Mouse (Mus musculus): ENCODE measurements around the gene Tubgcp3. TPM values are rescaled to one million over a fixed set of nuclear protein-coding genes. Genes with fewer than 3 reads are reported as not detected.
"Not testable (repeated sequence)": the region's sequence is repeated elsewhere in the genome, so short reads cannot be mapped to it uniquely, and the experiment has no call there.

Gene Tubgcp3
- polyA plus RNA-seq, 1 experiment from 2014 or later: 56.1 TPM

GRCm38 (mm10) chr8:12635366-12635765 lies 36.7 kb downstream of the Tubgcp3 start:
- Histone ChIP-seq H3K4me2 (replicated peaks) (no peak overlapping the region), H3K27me3 (no peaks in the 10 kb centered on the region), H3K27ac (replicated peaks) (no peak overlapping the region), H3K4me1 (no peaks in the 10 kb centered on the region), H3K4me3 (no peak overlapping the region), H3K36me3 (peaks cover 79% of the 10 kb centered on the region), H3K9ac (replicated peaks) (no peak overlapping the region), H3K9me3 (no peaks in the 10 kb centered on the region)
- no peak for ATAC-seq (ENCODE audit: low FRiP score, low read depth)
- 90% methylated on average over 2 of the region's 2 CpGs for WGBS

GRCm38 (mm10) chr8:12629079-12629478 lies 43.0 kb downstream of the Tubgcp3 start:
- H3K27me3 ChIP-seq: no peaks in the 10 kb centered on the region
- H3K4me3 ChIP-seq: no peak overlapping the region
- 45% methylated on average over 3 of the region's 3 CpGs for WGBS
- H3K36me3 ChIP-seq: peaks cover 57% of the 10 kb centered on the region
- H3K9me3 ChIP-seq: no peaks in the 10 kb centered on the region
- no peak overlapping the region for H3K27ac ChIP-seq (replicated peaks)
- no peak overlapping the region for H3K9ac ChIP-seq (replicated peaks)
- H3K4me1 ChIP-seq: peaks cover 4% of the 10 kb centered on the region; the same call in 1 of the 2 replicates
- ATAC-seq (ENCODE audit: low FRiP score, low read depth): no peak
- H3K4me2 ChIP-seq (replicated peaks): no peak overlapping the region

- no peak overlapping the region for H3K27ac ChIP-seq (replicated peaks)
- ATAC-seq (ENCODE audit: low FRiP score, low read depth): no peak
- no peak overlapping the region for H3K4me2 ChIP-seq (replicated peaks)
- no peaks in the 10 kb centered on the region for H3K9me3 ChIP-seq
- peaks cover 67% of the 10 kb centered on the region for H3K36me3 ChIP-seq
- peaks cover 4% of the 10 kb centered on the region; the same call in 1 of the 2 replicates for H3K4me1 ChIP-seq
- H3K4me3 ChIP-seq: no peak overlapping the region
- no peak overlapping the region for H3K9ac ChIP-seq (replicated peaks)
- WGBS: 84% methylated on average over 5 of the region's 5 CpGs
- H3K27me3 ChIP-seq: no peaks in the 10 kb centered on the region
Measured at GRCm38 (mm10) chr8:12625890-12626289, 46.2 kb downstream of the Tubgcp3 start.

- Histone ChIP-seq H3K27ac (replicated peaks) (no peak overlapping the region), H3K27me3 (no peaks in the 10 kb centered on the region), H3K36me3 (peaks cover 65% of the 10 kb centered on the region), H3K9ac (replicated peaks) (no peak overlapping the region), H3K4me3 (no peak overlapping the region), H3K4me2 (replicated peaks) (no peak overlapping the region), H3K9me3 (no peaks in the 10 kb centered on the region), H3K4me1 (peaks cover 4% of the 10 kb centered on the region; the same call in 1 of the 2 replicates)
- WGBS: 92% methylated on average over 18 of the region's 18 CpGs
- no peak for ATAC-seq (ENCODE audit: low FRiP score, low read depth)
Measured at GRCm38 (mm10) chr8:12621550-12622222, 50.4 kb downstream of the Tubgcp3 start.

GRCm38 (mm10) chr8:12617369-12617768 lies 54.7 kb downstream of the Tubgcp3 start:
- WGBS: 83% methylated on average over 3 of the region's 3 CpGs
- not testable (repeated sequence) for H3K4me3 ChIP-seq
- H3K36me3 ChIP-seq: peaks cover 62% of the 10 kb centered on the region

GRCm38 (mm10) chr8:12613201-12613600 lies 58.8 kb downstream of the Tubgcp3 start:
- Histone ChIP-seq H3K4me1 (0 out of 2 replicates have a peak, but pooled peaks cover 12% of the 10 kb centered on the region), H3K36me3 (peaks cover 27% of the 10 kb centered on the region), H3K27ac (replicated peaks) (no peak overlapping the region), H3K4me3 (no peak overlapping the region), H3K4me2 (replicated peaks) (no peak overlapping the region), H3K27me3 (peaks cover 6% of the 10 kb centered on the region; the same call in 1 of the 2 replicates), H3K9me3 (no peaks in the 10 kb centered on the region), H3K9ac (replicated peaks) (no peak overlapping the region)
- ATAC-seq (ENCODE audit: low FRiP score, low read depth): no peak
- 70% methylated on average over 7 of the region's 7 CpGs for WGBS

More at GRCm38 (mm10) chr8:12617369-12617768, 54.7 kb downstream of the Tubgcp3 start:
- H3K4me1 ChIP-seq; H3K4me2 ChIP-seq (replicated peaks); H3K9me3 ChIP-seq; H3K27ac ChIP-seq (replicated peaks); ATAC-seq (ENCODE audit: low FRiP score, low read depth); H3K9ac ChIP-seq (replicated peaks); H3K27me3 ChIP-seq: not testable (repeated sequence)

GRCm38 (mm10) chr8:12609752-12610449 lies 62.1 kb downstream of the Tubgcp3 start:
- Histone ChIP-seq H3K4me2 (replicated peaks) (no peak overlapping the region), H3K36me3 (peaks cover 11% of the 10 kb centered on the region), H3K9ac (replicated peaks) (no peak overlapping the region), H3K4me1 (0 out of 2 replicates have a peak, but pooled peaks cover 12% of the 10 kb centered on the region), H3K4me3 (no peak overlapping the region), H3K9me3 (no peaks in the 10 kb centered on the region), H3K27ac (replicated peaks) (no peak overlapping the region), H3K27me3 (peaks cover 12% of the 10 kb centered on the region)
- 57% methylated on average over 12 of the region's 12 CpGs for WGBS
- ATAC-seq (ENCODE audit: low FRiP score, low read depth): no peak

GRCm38 (mm10) chr8:12608810-12609209 lies 63.2 kb downstream of the Tubgcp3 start:
- WGBS: 79% methylated on average over 10 of the region's 10 CpGs
- no peak for ATAC-seq (ENCODE audit: low FRiP score, low read depth)
- peaks cover 5% of the 10 kb centered on the region; the same call in 1 of the 2 replicates for H3K36me3 ChIP-seq
- no peak overlapping the region for H3K9ac ChIP-seq (replicated peaks)
- H3K27me3 ChIP-seq: peaks cover 19% of the 10 kb centered on the region
- 0 out of 2 replicates have a peak, but pooled peaks cover 12% of the 10 kb centered on the region for H3K4me1 ChIP-seq
- H3K4me3 ChIP-seq: no peak overlapping the region
- H3K4me2 ChIP-seq (replicated peaks): no peak overlapping the region
- no peaks in the 10 kb centered on the region for H3K9me3 ChIP-seq
- H3K27ac ChIP-seq (replicated peaks): no peak overlapping the region

GRCm38 (mm10) chr8:12607223-12607622 lies 64.8 kb downstream of the Tubgcp3 start:
- 27% methylated on average over 6 of the region's 6 CpGs for WGBS
- Histone ChIP-seq H3K9me3 (no peaks in the 10 kb centered on the region), H3K4me1 (0 out of 2 replicates have a peak, but pooled peaks cover 9% of the 10 kb centered on the region), H3K27ac (replicated peaks) (no peak overlapping the region), H3K4me3 (no peak overlapping the region), H3K9ac (replicated peaks) (no peak overlapping the region), H3K4me2 (replicated peaks) (no peak overlapping the region), H3K27me3 (peaks cover 22% of the 10 kb centered on the region), H3K36me3 (no peaks in the 10 kb centered on the region)
- ATAC-seq (ENCODE audit: low FRiP score, low read depth): peak; percentile 52; the same call in 1 of the 2 replicates

- ATAC-seq (ENCODE audit: low FRiP score, low read depth): no peak
- H3K4me2 ChIP-seq (replicated peaks): no peak overlapping the region
- H3K4me1 ChIP-seq: 0 out of 2 replicates have a peak, but pooled peaks cover 3% of the 10 kb centered on the region
- no peak overlapping the region for H3K27ac ChIP-seq (replicated peaks)
- H3K36me3 ChIP-seq: no peaks in the 10 kb centered on the region
- H3K9me3 ChIP-seq: no peaks in the 10 kb centered on the region
- no peak overlapping the region for H3K9ac ChIP-seq (replicated peaks)
- 88% methylated on average over 5 of the region's 5 CpGs for WGBS
- H3K4me3 ChIP-seq: no peak overlapping the region
- H3K27me3 ChIP-seq: no peaks in the 10 kb centered on the region
Measured at GRCm38 (mm10) chr8:12583785-12584184, 88.3 kb downstream of the Tubgcp3 start.

- not testable (repeated sequence) for H3K36me3 ChIP-seq; ATAC-seq (ENCODE audit: low FRiP score, low read depth); H3K9me3 ChIP-seq; H3K4me1 ChIP-seq; H3K4me3 ChIP-seq; H3K27ac ChIP-seq (replicated peaks); H3K4me2 ChIP-seq (replicated peaks); H3K9ac ChIP-seq (replicated peaks)
- 0 out of 2 replicates have a peak, but pooled peaks cover 10% of the 10 kb centered on the region for H3K27me3 ChIP-seq
- WGBS: 80% methylated on average over 19 of the region's 19 CpGs
Measured at GRCm38 (mm10) chr8:12579339-12579999, 92.6 kb downstream of the Tubgcp3 start.

- no peak overlapping the region for H3K4me2 ChIP-seq (replicated peaks)
- H3K27me3 ChIP-seq: peaks cover 26% of the 10 kb centered on the region; the same call in 1 of the 2 replicates
- ATAC-seq (ENCODE audit: low FRiP score, low read depth): no peak
- no peak overlapping the region for H3K4me3 ChIP-seq
- H3K9ac ChIP-seq (replicated peaks): no peak overlapping the region
- H3K36me3 ChIP-seq: no peaks in the 10 kb centered on the region
- 0 out of 2 replicates have a peak, but pooled peaks cover 3% of the 10 kb centered on the region for H3K4me1 ChIP-seq
- 31% methylated on average over 6 of the region's 6 CpGs for WGBS
- no peaks in the 10 kb centered on the region for H3K9me3 ChIP-seq
- H3K27ac ChIP-seq (replicated peaks): no peak overlapping the region
Measured at GRCm38 (mm10) chr8:12576739-12577138, 95.3 kb downstream of the Tubgcp3 start.
